Mouse (Mus musculus) heart, embryonic 12.5 days (tissue): ENCODE data around the gene Pigm. TPM values are rescaled to one million over a fixed set of nuclear protein-coding genes. Genes with fewer than 3 reads are reported as not detected.

ENCODE experiments used
- ATAC-seq: fragments of 200-750 bp; cut with Nextera tagmentation; 2 replicates; pipeline ENCODE4 v1.8.0; 2017; ENCODE audit warnings: moderate TSS enrichment, moderate library complexity; ENCODE audit not compliant: insufficient number of reproducible peaks, low FRiP score
- H3K27ac ChIP-seq: fragments of 300-500 bp; sonication (generic); 2 replicates; pipeline ENCODE4 v1.5.1; 2016; ENCODE audit warnings: mild to moderate bottlenecking, moderate library complexity; ENCODE audit not compliant: poor library complexity, severe bottlenecking
- H3K27me3 ChIP-seq: fragments of 300-500 bp; sonication (generic); replicated peaks from 2 replicates; pipeline ENCODE4 v1.6.1; 2016; ENCODE audit warnings: mild to moderate bottlenecking, moderate library complexity
- H3K36me3 ChIP-seq: fragments of 300-500 bp; sonication (generic); 2 replicates; pipeline ENCODE4 v1.6.1; 2016; ENCODE audit warnings: mild to moderate bottlenecking, moderate library complexity
- H3K4me1 ChIP-seq: fragments of 300-500 bp; sonication (generic); replicated peaks from 2 replicates; pipeline ENCODE4 v1.6.1; 2016; ENCODE audit warnings: mild to moderate bottlenecking
- H3K4me2 ChIP-seq: fragments of 300-500 bp; sonication (generic); 2 replicates; pipeline ENCODE4 v1.6.1; 2016; ENCODE audit warnings: mild to moderate bottlenecking, moderate library complexity
- H3K4me3 ChIP-seq: fragments of 300-500 bp; sonication (generic); 2 replicates; pipeline ENCODE4 v1.5.1; 2016; ENCODE audit warnings: mild to moderate bottlenecking
- H3K9ac ChIP-seq: fragments of 300-500 bp; sonication (generic); 2 replicates; pipeline ENCODE4 v1.6.1; 2016; ENCODE audit warnings: mild to moderate bottlenecking, moderate library complexity
- H3K9me3 ChIP-seq: fragments of 300-500 bp; sonication (generic); replicated peaks from 2 replicates; pipeline ENCODE4 v1.6.1; 2016; ENCODE audit warnings: mild to moderate bottlenecking, moderate library complexity
- WGBS: fragments of 180-500 bp; shearing (Covaris S2); methylation state at CpG from one replicate; pipeline ENCODE4 v1.1.7; 2016; 5-methylcytosine and 5-hydroxymethylcytosine counted together
- polyA plus RNA-seq: library from polyadenylated mRNA; unstranded; fragments of >200 nt; fragmentation: Nextera tagmentation; extraction: Ambion mirVana; gene quantifications from 2 replicates; pipeline ENCODE4 v1.2.1, GENCODE M21; 2016

Pigm gene
- polyA plus RNA-seq, 1 experiment from 2014 or later, result 8.5 TPM

DNA sequence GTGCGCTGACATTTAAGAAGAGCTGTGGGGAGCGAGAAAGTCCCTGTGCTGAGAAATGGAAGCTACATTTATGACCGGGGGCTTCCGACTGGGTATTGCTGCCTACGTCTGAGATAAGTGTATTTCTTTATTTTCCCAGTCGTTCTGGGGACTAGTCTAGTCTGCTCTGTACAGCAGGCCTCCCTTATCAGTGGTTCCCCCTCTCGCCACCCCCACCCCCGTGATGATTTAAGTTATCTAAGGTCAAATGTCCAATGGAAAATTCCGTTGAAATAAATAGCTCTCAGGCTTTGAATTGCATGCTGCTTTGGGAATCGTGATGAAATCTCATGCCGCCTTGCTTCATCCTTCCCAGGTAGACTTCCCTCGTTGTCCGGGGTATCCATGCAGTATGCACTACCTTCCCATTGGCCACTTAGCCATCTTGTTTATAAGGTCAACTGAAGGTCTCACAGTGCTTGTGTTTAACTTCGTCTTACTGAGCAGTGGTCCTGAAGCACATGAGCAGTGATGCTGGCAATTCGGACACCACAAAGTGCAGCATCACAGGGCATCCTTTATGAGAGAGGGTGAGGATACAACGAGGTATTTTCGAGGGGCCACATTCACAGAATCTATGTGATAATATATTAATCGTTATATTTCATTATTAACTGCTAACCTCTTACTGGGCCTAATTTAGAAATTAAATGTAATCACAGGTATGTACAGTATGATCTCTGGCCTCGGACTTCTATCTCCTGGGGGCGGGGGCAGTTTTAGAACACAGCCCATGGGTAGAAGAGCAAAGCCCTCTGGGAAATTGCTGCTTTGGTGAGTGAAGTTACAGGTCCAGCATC lies 56.9 kb downstream of the Pigm start:
- no peaks in the 10 kb centered on the region for H3K27me3 ChIP-seq
- peak overlapping the region; percentile 46 for H3K27ac ChIP-seq
- H3K36me3 ChIP-seq, result no peaks in the 10 kb centered on the region
- no peak overlapping the region for H3K4me3 ChIP-seq
- H3K9ac ChIP-seq, result no peak overlapping the region
- H3K4me2 ChIP-seq, result peak overlapping the region; percentile 28; the same call in 1 of the 2 replicates
- H3K4me1 ChIP-seq, result peaks cover 38% of the 10 kb centered on the region
- H3K9me3 ChIP-seq, result no peaks in the 10 kb centered on the region
- peak; percentile 43; the same call in 1 of the 2 replicates for ATAC-seq
- WGBS, result 41% methylated on average over 20 of the region's 20 CpGs

Other genes with a start within 250 kb of the Pigm start
- 133 and 139 TPM in 2 replicates for gene Pex19, start 249.8 kb upstream of the Pigm start, polyA plus RNA-seq
- gene Dcaf8, start 228.5 kb upstream of the Pigm start, polyA plus RNA-seq, result 123 and 125 TPM in 2 replicates
- gene Pea15a, start 169.7 kb upstream of the Pigm start, polyA plus RNA-seq, result 156 and 164 TPM in 2 replicates
- gene Casq1, start 156.7 kb upstream of the Pigm start, polyA plus RNA-seq, result 182 and 185 TPM in 2 replicates
- 0.17 and 0.19 TPM in 2 replicates for gene Atp1a4, start 118.1 kb upstream of the Pigm start, polyA plus RNA-seq
- gene Igsf8, start 114.9 kb upstream of the Pigm start, polyA plus RNA-seq, result 24.0 and 26.1 TPM in 2 replicates
- 23.4 and 25.9 TPM in 2 replicates for gene Atp1a2, start 78.5 kb upstream of the Pigm start, polyA plus RNA-seq
- gene Kcnj9, start 47.2 kb upstream of the Pigm start, polyA plus RNA-seq, result not detected in 2 replicates
- gene Kcnj10, start 35.3 kb upstream of the Pigm start, polyA plus RNA-seq, result not detected in 2 replicates
- gene Slamf9, start 98.8 kb downstream of the Pigm start, polyA plus RNA-seq, result 0.95 and 1.3 TPM in 2 replicates
- 11.4 and 11.8 TPM in 2 replicates for gene Igsf9, start 105.2 kb downstream of the Pigm start, polyA plus RNA-seq
- gene Tagln2, start 123.5 kb downstream of the Pigm start, polyA plus RNA-seq, result 351 and 387 TPM in 2 replicates
- gene Cfap45, start 144.3 kb downstream of the Pigm start, polyA plus RNA-seq, result 1.7 and 3.0 TPM in 2 replicates
- gene Vsig8, start 179.4 kb downstream of the Pigm start, polyA plus RNA-seq, result 0.24 and 0.33 TPM in 2 replicates
- not detected in 2 replicates for gene Slamf8, start 214.0 kb downstream of the Pigm start, polyA plus RNA-seq
- gene Fcrl6, start 226.0 kb downstream of the Pigm start, polyA plus RNA-seq, result not detected in 2 replicates